24 mouse cellular contexts compared by ENCODE assay signal in genomic region chr5:146386906-146387305, GRCm38 (mm10). TPM values are rescaled to one million over a fixed set of nuclear protein-coding genes. Genes with fewer than 3 reads are reported as not detected.
DNase-seq lines count a peak whose midpoint lies in the region; ATAC-seq and TF ChIP-seq lines count a peak whose summit lies in the region.
"Had no signal": no experiment of that assay in that cellular context is flagged by ENCODE, and none has a peak within 500 bp of the region (broad histone marks: within the 10 kb centered on the region; RNA-seq: fewer than 3 reads in every experiment).

No protein-coding gene starts in this region.

- ATAC-seq in hindbrain, embryonic 15.5 days (ENCODE audit: low FRiP score, low read depth): no peak
- ATAC-seq in hindbrain, embryonic 13.5 days (ENCODE audit: low FRiP score): no peak
- no peak for ATAC-seq in lung, embryonic 14.5 days (ENCODE audit: insufficient read depth)
- ATAC-seq in Patski: no peak
- ATAC-seq: inflammation-experienced regulatory T-cells, adult 6 months had no signal

- H3K27me3 ChIP-seq in hindbrain, embryonic 15.5 days: no peaks in the 10 kb centered on the region
- H3K27me3 ChIP-seq in hindbrain, embryonic 13.5 days: no peaks in the 10 kb centered on the region
- H3K27me3 ChIP-seq in lung, embryonic 14.5 days (ENCODE audit: insufficient read depth, low read length): peaks cover 7% of the 10 kb centered on the region
- H3K27me3 ChIP-seq in Patski: no peaks in the 10 kb centered on the region

- CTCF ChIA-PET in Patski (lab: Charles Lee): interaction anchor here (1.0 to 2.6 kb wide), 2 partner anchors 9 to 11 kb away, joined by 3 to 11 read pairs; no protein-coding TSS in a partner anchor

- peaks cover 6% of the 10 kb centered on the region for H3K4me1 ChIP-seq in hindbrain, embryonic 15.5 days (replicated peaks)
- peaks cover 7% of the 10 kb centered on the region for H3K4me1 ChIP-seq in hindbrain, embryonic 13.5 days (replicated peaks)
- no peaks in the 10 kb centered on the region for H3K4me1 ChIP-seq in lung, embryonic 14.5 days (ENCODE audit: insufficient read depth)
- H3K4me1 ChIP-seq: liver, embryonic 13.5 days had no signal

- no peak overlapping the region for H3K9ac ChIP-seq in hindbrain, embryonic 15.5 days
- H3K9ac ChIP-seq in hindbrain, embryonic 13.5 days: no peak overlapping the region
- H3K9ac ChIP-seq in lung, embryonic 14.5 days: no peak overlapping the region
- H3K9ac ChIP-seq: liver, embryonic 13.5 days had no signal

- no peak for DNase-seq in lung, embryonic 14.5 days
- no peak for DNase-seq in lung, postnatal 36 days
- DNase-seq in ES-CJ7 (ENCODE audit: low read depth, low spot score) (peak; percentile 57), Patski (ENCODE audit: low read depth, low spot score) (no peak)
- no peak for DNase-seq in adrenal gland, postnatal 36 days
- DNase-seq: adrenal gland, postnatal 14 days; cerebellum, adult 9-10 months; gastrocnemius, adult 2 months; heart, postnatal 4 days; kidney, adult 18-20 months; kidney, postnatal 14 days; layer of hippocampus, postnatal 36 days; liver, embryonic 13.5 days; right cerebral cortex, postnatal 14 days; thymus, adult 2 months; thymus, postnatal 4 days had no signal

- H3K4me3 ChIP-seq in hindbrain, embryonic 15.5 days: no peak overlapping the region
- H3K4me3 ChIP-seq in hindbrain, embryonic 13.5 days: no peak overlapping the region
- H3K4me3 ChIP-seq in lung, embryonic 14.5 days (ENCODE audit: low read depth, low read length): no peak overlapping the region
- H3K4me3 ChIP-seq: gastrocnemius, adult 2 months; liver, embryonic 13.5 days had no signal

- peak; percentile 11; the same call in 1 of the 2 replicates for TF ChIP-seq CTCF in lung, embryonic 14.5 days (IDR thresholded peaks at IDR 0.05; ENCODE audit: low read depth)
- TF ChIP-seq CTCF in Patski (IDR thresholded peaks at IDR 0.05): peak; percentile 46

- peaks cover 4% of the 10 kb centered on the region; the same call in 1 of the 2 replicates for H3K36me3 ChIP-seq in hindbrain, embryonic 15.5 days
- no peaks in the 10 kb centered on the region for H3K36me3 ChIP-seq in hindbrain, embryonic 13.5 days
- no peaks in the 10 kb centered on the region for H3K36me3 ChIP-seq in lung, embryonic 14.5 days (ENCODE audit: insufficient read depth)
- H3K36me3 ChIP-seq: liver, embryonic 13.5 days had no signal

- 93% methylated on average over 4 of the region's 4 CpGs for WGBS in hindbrain, embryonic 15.5 days
- WGBS in hindbrain, embryonic 13.5 days: 94% methylated on average over 4 of the region's 4 CpGs
- WGBS in lung, embryonic 14.5 days: 91% methylated on average over 4 of the region's 4 CpGs

- H3K27ac ChIP-seq in hindbrain, embryonic 15.5 days (replicated peaks): no peak overlapping the region
- no peak overlapping the region for H3K27ac ChIP-seq in hindbrain, embryonic 13.5 days
- no peak overlapping the region for H3K27ac ChIP-seq in lung, embryonic 14.5 days (ENCODE audit: low read depth)
- H3K27ac ChIP-seq: embryonic facial prominence, embryonic 10.5 days; gastrocnemius, adult 2 months; liver, embryonic 13.5 days; macrophage; stomach, postnatal 0 days had no signal

- POLR2A ChIA-PET in Patski (lab: Charles Lee): no interaction called here

- no peaks in the 10 kb centered on the region for H3K9me3 ChIP-seq in hindbrain, embryonic 15.5 days
- no peaks in the 10 kb centered on the region for H3K9me3 ChIP-seq in hindbrain, embryonic 13.5 days
- no peaks in the 10 kb centered on the region; the same call in 1 of the 2 replicates for H3K9me3 ChIP-seq in lung, embryonic 14.5 days (ENCODE audit: low read depth, low read length)
- H3K9me3 ChIP-seq: liver, embryonic 13.5 days had no signal

- H3K4me2 ChIP-seq in hindbrain, embryonic 15.5 days: peak overlapping the region; percentile 71; the same call in 1 of the 2 replicates
- H3K4me2 ChIP-seq in hindbrain, embryonic 13.5 days: no peak overlapping the region
- H3K4me2 ChIP-seq in lung, embryonic 14.5 days: no peak overlapping the region
- H3K4me2 ChIP-seq: liver, embryonic 13.5 days had no signal

- in situ Hi-C loops in Patski (cut with MboI; ENCODE audit: low pct_unique_long_range_greater_than_20kb): loop anchor here (25.0 kb wide), 1 partner anchor 475 kb away; no protein-coding TSS in a partner anchor

RNA-seq across cellular contexts. Expression of gene Wasf3, which starts 2.1 kb away (rescaled TPM):
- polyA plus RNA-seq in hindbrain, embryonic 15.5 days (2015; fragmentation: Nextera tagmentation; extraction: Ambion mirVana): 18.7 and 19.9 TPM in 2 replicates
- polyA plus RNA-seq in hindbrain, embryonic 13.5 days (2015; fragmentation: Nextera tagmentation; extraction: Ambion mirVana): 14.1 and 14.2 TPM in 2 replicates
- polyA plus RNA-seq in lung, embryonic 14.5 days (2014; fragmentation: Nextera tagmentation; extraction: Ambion mirVana): 0.57 and 0.84 TPM in 2 replicates
- polyA plus RNA-seq in Patski (2021): 19.0 TPM
- total RNA-seq in adrenal gland, postnatal 36 days (2021): 10 to 100 TPM; 29.4 to 32.2 TPM
- total RNA-seq: monocyte, adult 5-6 weeks had no signal
- polyA plus RNA-seq: C2C12; inflammation-experienced regulatory T-cells, adult 6 months; macrophage had no signal
